Mouse (Mus musculus) erythroblast, adult 5-6 weeks (primary cell): ENCODE results near the gene Ttyh2. TPM values are rescaled to one million over a fixed set of nuclear protein-coding genes. Genes with fewer than 3 reads are reported as not detected.

ENCODE experiments used
- ATAC-seq: replicated peaks from 2 replicates; pipeline ENCODE4 v1.8.0; 2016; ENCODE audit warnings: moderate number of reproducible peaks, mild to moderate bottlenecking, moderate TSS enrichment, inconsistent platforms; ENCODE audit not compliant: poor library complexity, low FRiP score, severe bottlenecking
- total RNA-seq, 2 experiments: library from RNA; stranded (forward) in 1 of 2; stranded (reverse) in 1 of 2; fragments of 150-400 nt in 1 of 2; fragments of 200-764, 138-1000 nt in 1 of 2; gene quantifications; 2 replicates each; pipeline versions ENCODE4 v1.2.3 to v1.2.4; 2015 to 2017; ENCODE audit warnings: low replicate concordance in 2 of 2

The Ttyh2 gene
- total RNA-seq, 2 experiments from 2014 or later = 0.58 to 0.77 TPM

- ATAC-seq = no peak
Measured at GRCm38 (mm10) chr11:114736111-114736510, 60.9 kb downstream of the Ttyh2 start.

- ATAC-seq = no peak
Measured at GRCm38 (mm10) chr11:114736913-114737624, 61.8 kb downstream of the Ttyh2 start.

DNA sequence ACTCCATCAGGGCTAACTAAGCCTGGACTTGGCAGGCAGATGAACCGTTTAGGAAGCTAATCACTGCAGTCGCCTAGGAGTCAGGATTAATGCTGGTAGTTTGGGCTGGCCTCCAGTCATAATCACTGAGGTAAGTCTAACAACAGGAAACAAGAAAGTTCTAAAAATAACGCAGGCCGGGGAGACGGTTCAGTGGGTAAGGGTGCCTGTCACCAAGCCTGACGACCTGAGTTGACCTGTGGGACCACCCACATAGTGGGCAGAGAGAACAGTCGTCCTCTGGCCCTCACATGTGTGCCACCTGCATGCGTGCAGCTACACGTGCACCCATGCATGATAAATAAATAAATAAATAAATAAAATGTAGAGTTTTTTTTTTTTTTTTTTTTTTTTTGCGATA is 65.4 kb downstream of the Ttyh2 start:
- no peak for ATAC-seq

GRCm38 (mm10) chr11:114741451-114741850 is 66.2 kb downstream of the Ttyh2 start:
- ATAC-seq = no peak

- peak; percentile 84 for ATAC-seq
Measured at GRCm38 (mm10) chr11:114745134-114745533, 69.9 kb downstream of the Ttyh2 start.

- no peak for ATAC-seq
Measured at GRCm38 (mm10) chr11:114747564-114748138, 72.4 kb downstream of the Ttyh2 start.

GRCm38 (mm10) chr11:114764820-114765818 is 89.9 kb downstream of the Ttyh2 start, which contains the start of gene Kif19a:
Kif19a (plus strand) TSS chr11:114765388.
- ATAC-seq = 0 out of 2 replicates have a peak, but pooled peaks have one; percentile 54

GRCm38 (mm10) chr11:114769911-114770310 is 94.7 kb downstream of the Ttyh2 start:
- no peak for ATAC-seq

Other genes starting within 250 kb of the Ttyh2 start
- gene Rpl38, start 6.9 kb upstream of the Ttyh2 start, total RNA-seq (2015; ENCODE audit: low replicate concordance) = 178 and 282 TPM in 2 replicates
- 361 and 369 TPM in 2 replicates for gene Rpl38, start 6.9 kb upstream of the Ttyh2 start, total RNA-seq (2017; ENCODE audit: low replicate concordance)
- not detected in 2 replicates for gene Dnaic2, start 52.0 kb downstream of the Ttyh2 start, total RNA-seq (2015; ENCODE audit: low replicate concordance)
- gene Dnaic2, start 52.0 kb downstream of the Ttyh2 start, total RNA-seq (2017; ENCODE audit: low replicate concordance) = not detected in 2 replicates
- gene Kif19a, start 90.0 kb downstream of the Ttyh2 start, total RNA-seq (2015; ENCODE audit: low replicate concordance) = 0.58 TPM in 1 of 2 replicates, not detected in the other
- 0.70 TPM in 1 of 2 replicates, not detected in the other for gene Kif19a, start 90.0 kb downstream of the Ttyh2 start, total RNA-seq (2017; ENCODE audit: low replicate concordance)
- not detected in 2 replicates for gene Btbd17, start 120.5 kb downstream of the Ttyh2 start, total RNA-seq (2015; ENCODE audit: low replicate concordance)
- not detected in 2 replicates for gene Btbd17, start 120.5 kb downstream of the Ttyh2 start, total RNA-seq (2017; ENCODE audit: low replicate concordance)
- not detected in 2 replicates for gene Gpr142, start 123.5 kb downstream of the Ttyh2 start, total RNA-seq (2015; ENCODE audit: low replicate concordance)
- not detected in 2 replicates for gene Gpr142, start 123.5 kb downstream of the Ttyh2 start, total RNA-seq (2017; ENCODE audit: low replicate concordance)
- 0.77 TPM in 1 of 2 replicates, not detected in the other for gene Gprc5c, start 175.7 kb downstream of the Ttyh2 start, total RNA-seq (2015; ENCODE audit: low replicate concordance)
- gene Gprc5c, start 175.7 kb downstream of the Ttyh2 start, total RNA-seq (2017; ENCODE audit: low replicate concordance) = 0.09 TPM in 1 of 2 replicates, not detected in the other
- gene Cd300a, start 214.6 kb downstream of the Ttyh2 start, total RNA-seq (2015; ENCODE audit: low replicate concordance) = 3.8 and 4.8 TPM in 2 replicates
- gene Cd300a, start 214.6 kb downstream of the Ttyh2 start, total RNA-seq (2017; ENCODE audit: low replicate concordance) = 3.7 and 7.1 TPM in 2 replicates